Mouse (Mus musculus) spleen, adult 2 months (tissue): ENCODE results near the gene Pde4d. TPM values are rescaled to one million over a fixed set of nuclear protein-coding genes. Genes with fewer than 3 reads are reported as not detected.

Source experiments
- DNase-seq, 2 experiments: peaks; one replicate each; pipeline versions ENCODE4 v3.0.0 to v3.0.0-alpha.2; 2012 to 2021; ENCODE audit warnings: low spot score in 2 of 2, low read depth in 1 of 2
- H3K27ac ChIP-seq: fragments of 200-500 bp; 2 replicates; pipeline ENCODE4 v1.5.1; 2012; ENCODE audit warnings: low read length, inconsistent platforms; ENCODE audit not compliant: insufficient read depth
- H3K27me3 ChIP-seq: fragments of 200-500 bp; 2 replicates; pipeline ENCODE4 v1.6.1; 2012; ENCODE audit warnings: mild to moderate bottlenecking, moderate library complexity, low read length, inconsistent platforms; ENCODE audit not compliant: control insufficient read depth, insufficient read depth
- H3K36me3 ChIP-seq: fragments of 200-500 bp; 2 replicates; pipeline ENCODE4 v1.6.1; 2012; ENCODE audit warnings: mild to moderate bottlenecking, low read length, inconsistent platforms; ENCODE audit not compliant: control insufficient read depth, insufficient read depth
- H3K4me1 ChIP-seq: fragments of 200-500 bp; 2 replicates; pipeline ENCODE4 v1.6.1; 2011; ENCODE audit warnings: inconsistent platforms; ENCODE audit not compliant: control insufficient read depth, insufficient read depth, insufficient read length
- H3K4me3 ChIP-seq: fragments of 200-500 bp; 2 replicates; pipeline ENCODE4 v1.5.1; 2011; ENCODE audit warnings: mild to moderate bottlenecking, inconsistent platforms; ENCODE audit not compliant: insufficient read depth, insufficient read length; ENCODE audit errors: extremely low read depth
- CTCF ChIP-seq: fragments of 200-500 bp; IDR thresholded peaks from 2 replicates; pipeline ENCODE4 v1.5.1; 2011; ENCODE audit warnings: mild to moderate bottlenecking, inconsistent platforms; ENCODE audit not compliant: insufficient read depth, insufficient read length, insufficient replicate concordance; ENCODE audit errors: extremely low read depth
- POLR2A ChIP-seq: fragments of 200-500 bp; IDR thresholded peaks from 2 replicates; pipeline ENCODE4 v1.6.1; 2011; ENCODE audit warnings: low read depth, low read length, inconsistent platforms
- WGBS: fragments of 180-500 bp; shearing (Covaris S2); methylation state at CpG from one replicate; pipeline ENCODE4 v1.1.7; 2018; 5-methylcytosine and 5-hydroxymethylcytosine counted together
- polyA plus RNA-seq: library from polyadenylated mRNA; depleted of rRNA; stranded (reverse); fragments of >200 nt; gene quantifications from 2 replicates; pipeline ENCODE4 v1.2.3, GENCODE M21; 2012

The Pde4d gene
- polyA plus RNA-seq, 1 experiment: 4.8 TPM

DNA sequence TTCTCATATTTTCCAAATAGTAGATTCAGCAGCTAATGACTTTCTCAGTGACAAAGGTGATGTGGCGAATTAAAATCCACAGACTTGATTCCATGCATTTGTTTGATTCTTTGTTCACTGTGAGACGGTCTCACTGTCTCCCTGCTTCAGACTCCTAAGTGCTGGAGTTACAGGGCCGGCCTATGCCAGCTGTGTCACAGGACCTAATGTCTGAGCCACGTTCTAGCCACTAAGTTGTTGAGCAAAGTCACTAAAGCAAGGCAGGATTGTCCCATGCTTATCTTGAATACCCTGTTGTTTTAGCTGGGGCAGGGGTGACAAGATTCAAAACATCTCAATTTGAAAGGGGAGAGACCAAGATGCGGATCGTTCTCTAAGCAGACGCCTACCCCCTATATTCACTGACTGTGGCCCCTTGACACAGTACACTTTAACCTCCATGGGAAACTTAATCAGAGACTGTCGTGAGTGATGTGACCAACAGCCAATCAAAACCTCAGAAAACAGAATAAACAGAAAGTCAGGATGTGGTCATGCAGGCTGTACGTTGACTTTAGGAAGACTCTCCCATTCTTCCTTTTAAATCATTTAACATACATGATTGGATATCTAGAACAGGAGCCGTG, 1195.6 kb downstream of the Pde4d start:
- Histone ChIP-seq H3K36me3 (no peaks in the 10 kb centered on the region), H3K27me3 (no peaks in the 10 kb centered on the region), H3K4me1 (no peaks in the 10 kb centered on the region), H3K4me3 (no peak overlapping the region), H3K27ac (no peak overlapping the region)
- no peak for DNase-seq
- 60% methylated on average over 10 of the region's 10 CpGs for WGBS
- TF ChIP-seq POLR2A: no peak
- TF ChIP-seq CTCF: no peak

DNA sequence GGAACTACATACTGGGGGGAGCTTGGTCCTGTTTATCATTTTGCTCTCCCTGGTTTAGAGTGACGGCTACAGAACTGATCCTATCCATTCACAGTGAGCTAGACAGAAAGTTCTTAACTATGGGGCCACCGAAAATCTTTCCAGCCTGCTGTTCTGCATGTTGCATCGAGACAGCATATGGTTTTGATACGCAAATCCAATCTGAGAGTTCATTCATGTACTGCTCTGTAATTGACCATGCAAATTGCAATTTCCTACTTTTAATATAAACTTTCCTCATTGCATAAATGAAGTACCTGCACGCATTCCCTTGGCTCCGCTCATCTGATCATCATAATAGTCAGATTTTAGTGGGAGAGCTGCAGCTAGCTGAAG, 1196.1 kb downstream of the Pde4d start:
- TF ChIP-seq POLR2A (no peak), CTCF (no peak)
- Histone ChIP-seq H3K4me1 (no peaks in the 10 kb centered on the region), H3K27me3 (no peaks in the 10 kb centered on the region), H3K27ac (no peak overlapping the region), H3K4me3 (no peak overlapping the region), H3K36me3 (no peaks in the 10 kb centered on the region)
- DNase-seq: no peak
- 79% methylated on average over 6 of the region's 6 CpGs for WGBS

DNA sequence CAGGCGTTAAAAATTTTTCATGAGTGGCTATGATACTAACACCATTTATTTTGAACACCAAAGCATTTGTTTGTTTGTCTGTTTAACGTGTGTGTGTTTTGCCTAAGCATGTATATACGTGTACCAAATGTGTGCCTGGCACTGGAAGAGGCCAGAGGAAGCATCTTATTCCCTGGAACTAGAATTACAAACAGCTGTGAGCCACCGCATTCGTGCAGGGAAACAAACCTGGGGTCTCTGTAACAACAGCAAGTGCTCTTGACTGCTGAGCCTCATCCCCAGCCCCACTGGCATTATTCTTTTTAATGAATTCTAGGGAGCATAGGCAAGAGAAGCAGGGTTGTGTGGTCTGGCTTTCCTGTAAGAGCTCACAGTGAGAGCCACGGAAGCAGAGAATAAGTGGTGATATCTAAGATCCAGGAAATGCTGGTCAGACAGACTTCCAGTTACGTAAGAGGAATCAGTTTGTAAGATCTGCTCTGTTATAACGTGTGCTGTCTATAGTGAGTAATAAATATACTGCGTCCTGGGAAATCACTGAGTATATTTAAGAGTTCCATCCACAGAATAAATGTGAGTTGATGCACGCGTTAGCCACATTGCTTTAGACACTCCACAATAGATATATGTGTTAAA, 1197.0 kb downstream of the Pde4d start:
- no peaks in the 10 kb centered on the region for H3K27me3 ChIP-seq
- 30% methylated on average over 11 of the region's 11 CpGs for WGBS
- no peak overlapping the region for H3K4me3 ChIP-seq
- no peak overlapping the region for H3K27ac ChIP-seq
- H3K4me1 ChIP-seq: no peaks in the 10 kb centered on the region
- no peak for DNase-seq
- TF ChIP-seq POLR2A (no peak), CTCF (no peak)
- H3K36me3 ChIP-seq: no peaks in the 10 kb centered on the region

DNA sequence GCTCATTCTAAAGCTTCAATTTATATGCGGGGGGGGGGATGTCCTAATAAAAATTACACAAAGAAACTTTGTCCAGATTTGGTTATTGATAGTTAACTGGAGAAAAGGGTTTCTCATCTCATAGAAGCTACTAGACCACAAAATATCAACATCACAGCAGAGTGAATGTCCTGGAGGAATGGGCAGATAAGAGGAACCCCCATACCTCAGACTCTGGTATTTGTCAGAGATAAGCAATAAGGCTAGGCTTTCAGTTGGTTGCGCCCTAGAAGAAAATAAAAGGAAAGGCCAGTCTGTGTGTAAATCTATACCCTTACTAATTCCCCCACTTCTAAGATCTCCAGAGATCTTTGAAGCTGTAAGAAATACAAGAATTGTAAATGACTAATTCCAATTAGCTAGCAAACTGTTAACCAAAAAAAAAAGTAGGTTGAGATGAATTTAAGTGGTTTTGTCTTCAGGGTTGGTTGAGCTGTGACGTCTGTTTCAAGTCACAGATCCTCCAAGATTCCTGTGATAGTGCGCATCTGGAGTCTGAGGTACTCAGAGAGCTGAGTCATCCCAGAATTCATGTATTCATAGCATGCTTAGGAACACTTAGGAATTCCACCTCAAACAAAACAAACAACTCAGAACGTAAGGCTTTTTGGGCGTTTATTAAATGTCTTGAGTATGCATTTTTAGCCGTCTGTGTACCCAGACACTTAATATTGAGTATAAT, 1197.9 kb downstream of the Pde4d start:
- peaks cover 2% of the 10 kb centered on the region; the same call in 1 of the 2 replicates for H3K4me1 ChIP-seq
- H3K27ac ChIP-seq: no peak overlapping the region
- H3K36me3 ChIP-seq: no peaks in the 10 kb centered on the region
- 85% methylated on average over 7 of the region's 7 CpGs for WGBS
- no peak for TF ChIP-seq POLR2A
- TF ChIP-seq CTCF: no peak
- H3K4me3 ChIP-seq: no peak overlapping the region
- DNase-seq: no peak
- H3K27me3 ChIP-seq: no peaks in the 10 kb centered on the region

DNA sequence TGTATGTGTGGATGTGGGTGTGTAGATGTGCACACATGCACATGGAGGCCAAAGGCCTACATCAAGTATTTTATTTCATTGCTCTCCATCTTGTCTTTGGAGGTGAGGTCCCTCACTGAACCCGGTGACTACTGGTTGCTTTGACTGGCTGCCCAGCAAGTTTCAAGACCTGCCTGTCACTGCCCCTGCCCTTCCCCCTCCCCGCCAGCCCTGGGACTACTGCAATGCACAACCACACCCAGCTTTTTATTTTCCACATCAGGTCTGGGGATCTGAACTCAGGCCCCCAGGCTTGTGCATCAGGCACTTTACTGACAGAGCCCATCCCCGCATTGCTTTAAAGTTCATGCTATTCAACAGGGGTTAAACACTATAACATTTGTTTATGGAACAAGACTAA, 1198.6 kb downstream of the Pde4d start:
- DNase-seq: no peak
- H3K4me1 ChIP-seq: peaks cover 2% of the 10 kb centered on the region; the same call in 1 of the 2 replicates
- no peak for TF ChIP-seq CTCF
- TF ChIP-seq POLR2A: no peak
- 95% methylated on average over 3 of the region's 3 CpGs for WGBS
- H3K27me3 ChIP-seq: no peaks in the 10 kb centered on the region
- H3K27ac ChIP-seq: no peak overlapping the region
- no peak overlapping the region for H3K4me3 ChIP-seq
- no peaks in the 10 kb centered on the region for H3K36me3 ChIP-seq

DNA sequence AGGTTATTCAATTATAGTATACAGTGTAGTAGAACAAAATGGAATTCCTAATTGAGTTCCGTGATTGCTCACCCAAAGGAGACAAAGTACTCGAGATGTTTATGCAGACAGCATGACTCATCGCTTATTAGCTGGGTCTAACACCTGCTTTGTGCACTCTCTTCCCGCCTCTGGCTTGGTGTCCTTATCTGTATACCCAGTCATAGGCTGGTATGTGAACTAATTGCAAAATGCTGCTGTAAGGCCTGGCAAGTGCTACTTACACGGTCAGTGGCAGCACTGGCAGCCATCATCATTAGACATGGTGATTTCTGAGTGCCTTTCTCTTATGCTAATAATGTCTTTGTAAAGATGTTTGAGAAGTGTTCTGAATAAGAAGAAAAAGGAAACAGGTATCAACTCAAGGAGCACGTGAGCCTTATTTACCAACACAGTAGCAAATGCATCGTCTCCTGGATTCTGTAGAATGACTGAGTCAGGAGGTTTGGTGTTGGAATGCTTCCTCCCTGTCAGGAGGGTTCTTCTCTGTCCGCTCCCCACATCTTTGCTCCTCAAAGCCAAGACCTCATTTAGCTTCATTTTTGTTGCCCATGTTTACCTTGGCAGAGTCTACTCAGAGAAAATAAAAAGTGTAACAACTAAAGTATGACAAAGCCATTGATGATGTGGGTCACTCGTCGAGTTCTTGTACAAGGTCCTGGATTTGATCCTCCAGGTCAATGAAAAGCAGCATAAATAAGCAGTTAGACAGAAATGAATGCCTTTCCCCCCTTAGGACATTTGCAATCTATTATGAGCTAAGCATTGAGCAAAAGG, 1202.2 kb downstream of the Pde4d start:
- Histone ChIP-seq H3K4me3 (no peak overlapping the region), H3K27ac (no peak overlapping the region), H3K36me3 (no peaks in the 10 kb centered on the region), H3K4me1 (peaks cover 2% of the 10 kb centered on the region; the same call in 1 of the 2 replicates), H3K27me3 (no peaks in the 10 kb centered on the region)
- no peak for DNase-seq
- no peak for TF ChIP-seq CTCF
- TF ChIP-seq POLR2A: no peak
- WGBS: 79% methylated on average over 10 of the region's 10 CpGs
